Mouse (Mus musculus) thymus, adult 2 months (tissue): ENCODE results near the gene Ms4a2.

Source experiments
- CTCF ChIP-seq: fragments of 200-500 bp; IDR thresholded peaks from 2 replicates; pipeline ENCODE4 v1.5.1; 2012; ENCODE audit warnings: mild to moderate bottlenecking, control low read depth, low read length, moderate library complexity, borderline replicate concordance; ENCODE audit not compliant: control insufficient read depth, poor library complexity, insufficient read depth; ENCODE audit errors: extremely low read depth
- POLR2A ChIP-seq: fragments of 200-500 bp; IDR thresholded peaks from 2 replicates; pipeline ENCODE4 v1.6.1; 2012; ENCODE audit warnings: mild to moderate bottlenecking, low read length, control low read depth, moderate library complexity; ENCODE audit not compliant: control insufficient read depth, poor library complexity, insufficient read depth; ENCODE audit errors: extremely low read depth

DNA sequence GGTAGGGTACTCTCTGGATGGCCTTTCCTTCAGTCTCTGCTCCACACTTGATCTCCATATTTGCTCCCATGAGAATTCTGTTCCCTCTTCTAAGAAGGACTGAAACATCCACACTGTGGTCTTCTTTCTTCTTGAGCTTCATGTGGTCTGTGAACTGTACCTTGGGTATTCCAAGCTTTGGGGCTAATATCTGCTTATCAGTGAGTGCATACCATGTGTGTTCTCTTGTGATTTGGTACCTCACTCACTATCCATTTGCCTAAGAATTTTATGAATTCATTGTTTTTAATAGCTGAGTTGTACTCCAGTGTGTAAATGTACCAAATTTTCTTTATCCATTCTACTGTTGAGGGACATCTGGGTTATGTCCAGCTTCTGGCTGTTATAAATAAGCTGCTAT, 38.0 kb upstream of the Ms4a2 start:
- no peak for TF ChIP-seq CTCF
- no peak for TF ChIP-seq POLR2A
